Mouse (Mus musculus) adrenal gland, postnatal 14 days (tissue): Measurements from ENCODE around the gene Cers1. TPM values are rescaled to one million over a fixed set of nuclear protein-coding genes. Genes with fewer than 3 reads are reported as not detected.

Source experiments
- total RNA-seq: library from RNA; stranded (reverse); gene quantifications from 2 replicates; pipeline ENCODE4 v1.2.3, GENCODE M21; 2021

Gene Cers1
- total RNA-seq, 1 experiment from 2014 or later, result 1.9 TPM

Other genes with a start within 250 kb of the Cers1 start
- 0.98 and 4.2 TPM in 2 replicates for gene Tm6sf2, start 242.9 kb upstream of the Cers1 start, total RNA-seq
- 0.30 and 0.48 TPM in 2 replicates for gene Hapln4, start 232.3 kb upstream of the Cers1 start, total RNA-seq
- 0.41 and 0.67 TPM in 2 replicates for gene Ncan, start 194.9 kb upstream of the Cers1 start, total RNA-seq
- 15.0 and 18.4 TPM in 2 replicates for gene Nr2c2ap, start 184.4 kb upstream of the Cers1 start, total RNA-seq
- 16.9 and 18.8 TPM in 2 replicates for gene Rfxank, start 176.6 kb upstream of the Cers1 start, total RNA-seq
- 49.2 and 50.5 TPM in 2 replicates for gene Borcs8, start 176.3 kb upstream of the Cers1 start, total RNA-seq
- gene Mef2b, start 176.1 kb upstream of the Cers1 start, total RNA-seq, result 0.41 and 0.56 TPM in 2 replicates
- gene Tmem161a, start 143.4 kb upstream of the Cers1 start, total RNA-seq, result 48.9 and 50.7 TPM in 2 replicates
- 132 and 144 TPM in 2 replicates for gene Slc25a42, start 103.5 kb upstream of the Cers1 start, total RNA-seq
- gene Sugp2, start 81.5 kb upstream of the Cers1 start, total RNA-seq, result 30.9 and 31.5 TPM in 2 replicates
- gene Armc6, start 81.3 kb upstream of the Cers1 start, total RNA-seq, result 11.3 and 13.4 TPM in 2 replicates
- 21.3 and 25.0 TPM in 2 replicates for gene Homer3, start 32.9 kb upstream of the Cers1 start, total RNA-seq
- gene Ddx49, start 13.3 kb upstream of the Cers1 start, total RNA-seq, result 49.2 and 71.3 TPM in 2 replicates
- gene Cope, start 13.3 kb upstream of the Cers1 start, total RNA-seq, result 215 and 222 TPM in 2 replicates
- gene Gdf1, start 14.0 kb downstream of the Cers1 start, total RNA-seq, result 0.41 and 1.2 TPM in 2 replicates
- 64.0 and 64.4 TPM in 2 replicates for gene Upf1, start 37.5 kb downstream of the Cers1 start, total RNA-seq
- gene Comp, start 57.8 kb downstream of the Cers1 start, total RNA-seq, result 1.4 TPM in 1 of 2 replicates, not detected in the other
- gene Crtc1, start 123.8 kb downstream of the Cers1 start, total RNA-seq, result 19.4 and 20.6 TPM in 2 replicates
- 15.7 and 16.3 TPM in 2 replicates for gene Klhl26, start 161.2 kb downstream of the Cers1 start, total RNA-seq
- 4.6 and 5.6 TPM in 2 replicates for gene Tmem59l, start 171.6 kb downstream of the Cers1 start, total RNA-seq
- gene Crlf1, start 177.4 kb downstream of the Cers1 start, total RNA-seq, result not detected in 2 replicates
- gene Rex1bd, start 191.0 kb downstream of the Cers1 start, total RNA-seq, result 116 and 123 TPM in 2 replicates
- 1,600 and 1,776 TPM in 2 replicates for gene Uba52, start 195.0 kb downstream of the Cers1 start, total RNA-seq
- gene Fkbp8, start 211.9 kb downstream of the Cers1 start, total RNA-seq, result 235 and 252 TPM in 2 replicates
- gene Kxd1, start 212.2 kb downstream of the Cers1 start, total RNA-seq, result 78.9 and 83.1 TPM in 2 replicates
- gene Ell, start 223.7 kb downstream of the Cers1 start, total RNA-seq, result 22.4 and 22.9 TPM in 2 replicates